Mouse (Mus musculus) testis, postnatal 14 days (tissue): ENCODE measurements around the gene Otud7b.

Experiments used
- DNase-seq: peaks from one replicate; pipeline ENCODE4 v3.0.0; 2021; ENCODE audit warnings: low spot score

Otud7b gene

DNA sequence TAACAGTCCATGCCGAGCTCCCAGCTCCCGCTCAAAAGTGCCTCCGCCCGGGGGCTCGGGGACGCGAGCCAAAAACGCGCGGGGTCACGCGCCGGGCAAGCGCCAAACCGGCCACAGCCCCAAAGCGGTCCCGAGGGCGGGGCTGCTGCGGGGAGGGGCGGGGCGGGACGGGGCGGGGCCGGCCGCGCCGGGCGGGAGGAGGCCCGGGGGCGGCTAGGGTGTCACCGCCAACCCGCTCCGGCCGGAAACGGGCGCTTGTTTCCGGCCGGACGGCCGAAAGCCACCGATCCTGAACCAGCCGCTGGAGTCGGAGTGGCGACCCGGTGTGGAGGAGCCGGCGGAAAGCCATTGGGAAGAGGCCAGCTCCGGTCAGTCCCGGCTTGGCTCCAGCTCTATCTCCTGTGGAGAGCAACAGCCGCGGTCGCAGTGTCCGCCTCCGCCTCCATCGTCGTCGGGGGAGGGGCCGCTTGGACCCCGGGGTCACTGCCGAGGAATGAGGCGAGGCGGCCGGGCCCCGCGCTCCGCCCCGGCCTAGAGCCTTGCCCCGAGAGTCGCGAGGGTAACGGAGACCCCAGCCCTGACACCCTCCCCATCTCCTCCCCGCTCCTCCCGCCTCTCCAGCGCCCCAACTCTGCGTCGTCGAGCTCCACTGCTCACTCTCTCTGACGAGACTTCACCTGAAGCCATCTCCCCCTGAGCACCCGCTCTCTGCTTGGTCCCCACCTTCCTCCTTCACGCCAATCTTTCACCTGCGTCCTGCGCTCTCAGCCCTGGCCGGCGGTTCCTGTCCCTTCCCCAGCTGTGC lies at the start of gene Otud7b:
Otud7b (plus strand) TSS at position 267 of the 805 bp plus-strand sequence.
- DNase-seq, result peak; percentile 85

DNA sequence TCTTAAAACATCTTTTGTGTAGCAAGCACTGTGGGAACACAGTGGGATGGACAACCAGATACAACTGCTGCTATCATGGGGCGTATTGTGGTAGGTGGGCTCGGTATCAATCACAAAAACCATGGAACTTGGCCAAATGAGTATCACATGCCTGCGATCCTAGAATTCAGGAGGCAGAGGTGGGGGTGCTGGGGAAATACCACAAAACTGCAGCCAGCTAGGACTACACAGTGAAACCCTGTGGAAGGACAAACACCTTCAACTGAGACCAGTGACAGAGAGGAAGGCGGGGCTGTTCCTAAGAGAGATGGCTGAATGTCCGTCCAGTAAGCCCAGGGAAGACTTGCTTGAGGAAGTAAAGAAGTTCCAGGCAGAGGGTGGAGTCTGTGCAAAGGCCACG lies 49.0 kb upstream of the Otud7b start:
- no peak for DNase-seq

GRCm38 (mm10) chr3:96056031-96056430 lies 48.3 kb upstream of the Otud7b start:
- DNase-seq, result no peak

DNA sequence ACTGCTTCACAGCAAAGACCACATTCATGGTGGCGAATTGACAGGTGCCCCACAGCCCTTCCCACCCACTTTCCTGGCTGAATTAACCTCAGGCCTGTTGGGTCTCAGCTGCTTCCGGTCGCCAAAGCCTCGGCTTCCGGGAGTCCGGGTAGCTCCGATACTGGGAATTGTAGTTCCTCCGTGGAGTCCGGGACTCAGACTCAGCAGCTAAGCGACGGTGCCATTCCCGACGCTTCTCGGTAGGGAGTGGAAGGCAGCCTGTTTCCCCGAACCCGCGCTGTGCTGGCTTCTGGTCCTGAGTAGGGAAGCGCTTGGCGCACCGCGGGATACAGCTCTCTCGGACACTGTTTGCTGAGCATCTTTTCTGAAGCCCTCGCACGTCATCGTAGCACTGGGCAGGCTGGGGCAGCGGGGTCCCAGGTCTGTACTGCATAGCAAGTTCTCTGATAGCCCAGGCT lies 46.6 kb upstream of the Otud7b start:
- DNase-seq, result peak; percentile 90

DNA sequence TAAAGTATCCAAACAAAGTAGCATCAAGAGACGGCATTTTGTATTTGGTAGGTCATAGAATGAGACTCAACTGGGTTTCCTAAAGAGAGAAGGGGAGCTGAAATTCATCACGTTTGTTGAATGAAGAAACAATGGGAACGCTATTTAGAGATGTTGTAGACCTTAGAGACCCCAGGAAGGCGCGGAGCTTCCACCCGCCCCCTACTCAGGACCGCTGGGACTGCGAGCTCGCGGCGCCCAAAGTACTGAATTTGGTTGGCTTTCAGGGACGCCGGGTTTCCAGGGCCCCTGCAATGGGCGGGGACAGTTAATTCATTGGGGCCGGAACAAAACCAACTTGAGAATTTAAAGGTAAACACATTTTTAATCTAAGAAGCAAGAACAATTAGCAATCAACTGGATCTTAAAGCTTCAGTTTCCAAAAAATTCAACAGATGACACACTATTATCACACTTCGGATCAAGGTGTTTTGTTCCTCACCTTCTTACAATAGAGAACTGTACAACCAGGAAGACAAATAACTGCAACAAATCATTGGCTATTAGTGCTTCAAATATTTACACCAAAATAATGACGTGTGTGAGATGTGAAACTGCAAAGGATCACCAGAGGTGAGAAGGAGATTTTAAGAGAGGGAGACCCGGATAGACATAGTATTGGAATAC lies 46.0 kb upstream of the Otud7b start, which contains the start of gene Vps45:
Vps45 (minus strand) TSS at position 236 of the 666 bp plus-strand sequence.
- no peak for DNase-seq

GRCm38 (mm10) chr3:96060146-96060545 lies 44.2 kb upstream of the Otud7b start:
- no peak for DNase-seq

GRCm38 (mm10) chr3:96063299-96063698 lies 41.0 kb upstream of the Otud7b start:
- DNase-seq, result no peak

GRCm38 (mm10) chr3:96064217-96064616 lies 40.1 kb upstream of the Otud7b start:
- DNase-seq, result no peak

- no peak for DNase-seq
These were observed 39.2 kb upstream of the Otud7b start for GRCm38 (mm10) chr3:96065147-96065546.

DNA sequence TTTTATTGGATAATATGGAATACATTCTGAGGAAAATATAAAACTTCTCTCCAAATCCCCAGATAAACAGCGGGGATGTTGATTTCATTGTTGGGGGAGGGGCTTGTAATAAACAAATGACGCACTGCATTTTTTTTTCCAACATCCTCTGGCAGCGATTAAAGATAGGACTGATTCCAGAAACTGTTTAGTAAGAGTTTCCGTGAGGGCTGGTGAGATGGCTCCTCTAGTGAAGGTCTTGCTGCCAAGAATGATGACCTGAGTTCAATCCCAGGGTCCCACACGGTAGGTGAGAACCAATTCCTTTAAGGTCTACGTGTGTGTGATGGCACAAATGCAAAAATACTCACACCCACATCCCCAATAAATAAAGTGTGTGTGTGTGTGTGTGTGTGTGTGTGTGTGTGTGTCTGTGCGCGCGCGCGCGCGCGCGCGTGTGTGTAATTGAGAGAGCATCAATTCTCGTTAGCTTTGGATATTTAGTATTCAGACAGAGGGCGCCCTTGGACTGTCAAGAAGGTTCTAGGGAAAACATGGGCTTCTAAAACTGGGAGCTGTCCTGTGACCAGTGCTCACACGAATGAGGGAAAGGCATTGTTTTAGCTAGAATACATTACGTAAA lies 38.5 kb upstream of the Otud7b start:
- no peak for DNase-seq

- no peak for DNase-seq
These were observed 37.6 kb upstream of the Otud7b start for GRCm38 (mm10) chr3:96066741-96067140.

DNA sequence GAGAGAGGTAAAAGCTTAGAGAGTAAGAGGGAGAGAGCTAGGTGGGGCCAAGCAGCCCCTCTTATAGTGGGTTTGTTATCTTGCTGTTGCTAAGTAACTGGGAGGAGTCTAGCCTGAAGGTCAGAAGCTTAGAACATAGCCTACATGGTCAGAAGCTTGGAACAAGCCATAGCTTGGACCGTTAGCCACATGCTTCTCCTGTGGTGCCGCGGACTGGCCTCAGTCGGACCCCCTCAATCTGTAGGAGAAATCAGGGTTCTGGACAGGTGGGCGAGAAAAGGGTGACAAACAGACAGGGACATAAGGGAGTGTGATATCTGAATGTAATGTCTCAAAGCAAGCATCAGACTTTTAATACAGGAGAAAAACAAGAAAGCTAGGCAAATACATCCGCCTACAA lies 35.3 kb upstream of the Otud7b start:
- no peak for DNase-seq

DNA sequence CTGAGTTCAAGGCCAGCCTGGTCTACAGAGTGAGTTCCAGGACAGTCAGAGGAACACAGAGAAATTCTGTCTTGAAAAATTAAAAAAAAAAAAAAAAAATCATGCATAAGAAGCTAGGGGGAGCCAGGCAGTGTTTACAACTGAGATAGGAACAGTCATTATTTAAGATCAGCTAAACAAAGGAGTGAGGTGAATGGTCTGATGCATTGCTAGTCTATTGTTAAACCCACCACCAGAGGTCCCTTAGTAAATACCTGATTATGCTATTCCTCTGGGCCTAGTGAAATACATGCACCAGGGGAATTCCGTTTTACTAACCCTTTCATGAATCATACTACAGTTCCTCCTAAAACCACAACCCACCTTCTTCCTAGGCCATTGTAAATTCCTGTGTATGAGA lies 34.8 kb upstream of the Otud7b start:
- no peak for DNase-seq

DNA sequence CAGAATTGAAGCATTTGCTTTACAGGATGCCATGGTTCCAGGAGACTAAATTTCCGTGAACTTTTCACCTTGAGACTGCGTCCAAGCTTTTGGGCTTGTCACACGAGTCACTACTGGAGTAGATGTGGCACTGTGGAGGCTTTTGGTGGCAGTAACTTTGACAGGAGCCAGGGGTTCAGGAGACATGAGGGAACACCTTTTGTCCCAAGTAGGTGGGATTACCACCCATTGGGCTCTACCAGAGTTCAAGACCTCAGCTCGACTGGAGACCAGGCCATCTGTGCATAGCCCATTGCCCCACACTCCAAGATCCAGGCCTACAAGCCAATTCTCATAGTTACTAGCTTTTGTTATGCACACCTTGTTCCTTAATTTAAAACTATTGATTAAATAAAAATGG lies 34.1 kb upstream of the Otud7b start:
- DNase-seq, result no peak

GRCm38 (mm10) chr3:96072921-96073486 lies 31.3 kb upstream of the Otud7b start:
- no peak for DNase-seq

DNA sequence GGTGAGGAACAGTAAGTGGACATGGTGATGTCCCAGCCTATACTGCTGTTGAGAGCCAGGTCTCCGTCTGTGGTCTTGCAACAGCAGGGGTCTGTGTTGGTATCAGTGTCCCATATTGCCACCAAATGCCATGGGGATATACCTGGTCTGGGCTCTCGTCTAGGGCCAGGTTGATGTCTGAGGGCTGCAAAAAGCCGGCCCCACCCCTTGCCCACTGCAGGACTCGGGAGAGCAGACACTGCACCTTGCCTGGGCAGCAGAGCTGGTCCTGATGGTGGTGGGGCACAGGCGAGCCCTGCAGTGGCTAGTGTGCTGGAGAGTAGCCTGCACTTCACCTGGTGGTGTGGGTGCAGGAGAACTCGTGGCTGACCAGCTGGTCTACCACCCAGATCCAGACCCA lies 26.3 kb upstream of the Otud7b start:
- no peak for DNase-seq

DNA sequence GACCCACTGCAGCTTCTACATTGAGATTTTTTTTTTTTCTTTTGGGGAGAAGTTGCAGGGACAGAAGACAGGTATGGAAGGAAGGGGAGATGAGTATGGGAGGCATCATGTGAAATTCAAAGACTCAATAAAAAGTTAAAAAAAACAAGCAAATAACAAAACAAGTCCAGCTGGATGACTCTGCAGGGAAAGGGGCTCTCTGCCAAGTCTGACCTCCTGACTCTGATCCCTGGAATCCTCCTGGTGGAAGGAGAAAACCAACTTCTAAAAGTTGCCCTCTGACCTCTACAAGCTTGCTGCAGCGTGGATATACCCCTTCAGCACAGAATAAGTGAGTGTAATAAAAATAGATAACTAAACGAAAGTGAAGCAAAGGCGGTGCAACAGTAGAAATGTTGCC lies 25.6 kb upstream of the Otud7b start:
- no peak for DNase-seq

DNA sequence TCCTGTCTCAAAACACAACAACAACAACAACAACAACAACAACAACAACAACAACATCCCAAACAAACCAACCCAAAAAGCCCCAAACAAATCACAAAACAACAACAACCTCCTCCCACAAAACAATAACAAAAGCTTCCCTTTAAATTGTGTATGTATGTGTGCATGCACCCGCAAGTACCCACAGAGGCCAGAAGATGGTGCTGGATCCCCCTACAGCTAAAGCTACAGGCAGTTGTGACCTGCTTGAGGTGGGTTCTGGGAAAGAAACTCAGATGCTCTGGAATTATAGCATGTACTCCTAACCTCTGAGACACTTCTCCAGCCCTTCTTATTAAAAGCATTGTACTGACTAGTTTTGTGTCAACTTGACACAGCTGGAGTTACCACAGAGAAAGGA lies 23.3 kb upstream of the Otud7b start:
- DNase-seq, result no peak

DNA sequence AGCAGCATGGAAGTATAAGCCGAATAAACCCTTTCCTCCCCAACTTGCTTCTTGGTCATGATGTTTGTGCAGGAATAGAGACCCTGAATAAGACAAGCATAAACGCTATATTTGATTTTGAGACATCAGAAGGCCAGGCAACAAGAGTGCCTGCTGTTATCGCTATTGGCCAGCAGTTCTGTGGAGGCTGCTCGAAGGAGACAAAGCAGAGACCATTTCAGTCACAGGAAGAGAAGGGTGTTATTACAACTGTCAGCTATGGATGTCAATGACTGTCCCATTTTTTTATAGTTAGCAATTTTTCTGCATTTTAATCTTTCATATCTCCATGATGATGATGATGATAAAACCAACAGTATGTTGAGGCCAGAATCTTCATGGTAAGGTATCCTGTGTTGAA lies 22.7 kb upstream of the Otud7b start:
- no peak for DNase-seq

DNA sequence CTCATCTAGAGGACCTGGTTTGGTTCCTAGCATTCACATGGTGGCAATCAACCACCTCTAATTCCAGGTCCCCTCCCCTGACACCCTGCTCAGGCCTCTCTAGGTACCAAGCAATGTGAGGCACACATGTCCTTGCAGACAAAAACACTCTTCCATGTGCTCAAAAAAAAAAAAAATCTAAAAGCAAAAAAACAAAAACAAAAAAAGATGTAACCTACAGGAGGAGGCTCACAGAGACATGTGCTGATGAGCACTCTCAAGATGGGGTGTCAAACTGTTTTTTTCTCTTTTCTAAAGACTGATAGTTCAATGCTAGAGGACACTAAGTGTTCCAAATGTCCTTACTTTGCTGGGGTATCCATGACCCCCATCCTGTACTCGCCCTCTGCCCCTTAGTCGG lies 22.2 kb upstream of the Otud7b start:
- DNase-seq, result no peak

DNA sequence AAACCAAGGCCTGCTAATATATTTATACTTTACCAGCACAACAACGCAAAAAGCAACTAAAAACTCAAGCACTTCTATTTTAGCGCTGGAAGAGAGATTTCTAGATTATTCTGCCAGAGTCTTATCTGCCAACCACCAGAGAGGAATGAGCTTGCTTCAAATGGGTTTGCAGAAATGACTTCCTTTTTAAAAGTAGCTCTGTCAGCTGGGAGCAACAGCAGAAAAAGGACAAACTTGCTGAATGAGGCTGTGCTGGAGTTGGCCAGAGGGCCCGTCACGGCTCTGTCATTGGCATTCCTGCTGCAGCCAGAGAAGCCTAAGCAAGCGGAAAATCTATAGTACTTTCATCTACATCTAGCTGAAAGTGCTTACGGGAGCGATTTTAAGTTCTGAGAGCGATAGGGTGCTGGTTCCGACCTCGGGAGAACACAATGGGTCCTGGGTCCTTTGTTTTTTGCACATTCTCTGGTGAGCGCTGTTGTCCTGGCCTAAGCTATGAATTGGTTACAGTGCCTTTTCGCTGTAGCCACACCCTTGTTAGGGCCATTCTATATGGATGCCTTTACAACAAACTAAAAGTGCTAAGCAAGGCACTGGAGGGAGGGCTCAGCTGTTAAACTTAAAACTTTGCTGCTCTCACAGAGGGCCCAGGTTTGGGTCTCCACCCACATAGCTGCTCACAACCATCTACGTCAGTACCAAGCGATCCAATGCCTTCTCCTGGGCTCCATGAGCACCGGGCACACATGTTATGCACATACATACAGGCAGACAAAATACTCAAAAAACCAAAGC lies 21.4 kb upstream of the Otud7b start:
- DNase-seq, result no peak
